Mouse (Mus musculus) midbrain, embryonic 14.5 days (tissue): ENCODE measurements around the gene Erg. TPM values are rescaled to one million over a fixed set of nuclear protein-coding genes. Genes with fewer than 3 reads are reported as not detected.
A peak's percentile ranks its signal among the peaks of the same experiment; 100 is the strongest.

ENCODE experiments used
- ATAC-seq: fragments of 200-750 bp; cut with Nextera tagmentation; 2 replicates; pipeline ENCODE4 v1.8.0; 2017; ENCODE audit warnings: moderate number of reproducible peaks, moderate library complexity; ENCODE audit not compliant: low FRiP score, low TSS enrichment
- DNase-seq: peaks from one replicate; pipeline ENCODE4 v3.0.0-alpha.2; 2015
- H3K27ac ChIP-seq: fragments of 300-500 bp; sonication (generic); replicated peaks from 2 replicates; pipeline ENCODE4 v1.5.1; 2014; ENCODE audit warnings: mild to moderate bottlenecking, low read depth, low read length, moderate library complexity
- H3K27me3 ChIP-seq: fragments of 300-500 bp; sonication (generic); 2 replicates; pipeline ENCODE4 v1.6.1; 2014; ENCODE audit warnings: low read length, control low read depth, mixed read lengths; ENCODE audit not compliant: control insufficient read depth, insufficient read depth
- H3K36me3 ChIP-seq: fragments of 300-500 bp; sonication (generic); 2 replicates; pipeline ENCODE4 v1.6.1; 2014; ENCODE audit warnings: low read length, control low read depth; ENCODE audit not compliant: control insufficient read depth, insufficient read depth
- H3K4me1 ChIP-seq: fragments of 300-500 bp; sonication (generic); 2 replicates; pipeline ENCODE4 v1.6.1; 2014; ENCODE audit warnings: mild to moderate bottlenecking, antibody characterized with exemption, low read length, control low read depth; ENCODE audit not compliant: control insufficient read depth, insufficient read depth
- H3K4me2 ChIP-seq: fragments of 300-500 bp; sonication (generic); 2 replicates; pipeline ENCODE4 v1.6.1; 2014; ENCODE audit warnings: mild to moderate bottlenecking, low read length, moderate library complexity
- H3K4me3 ChIP-seq: fragments of 300-500 bp; sonication (generic); replicated peaks from 2 replicates; pipeline ENCODE4 v1.5.1; 2014; ENCODE audit warnings: low read depth, low read length
- H3K9ac ChIP-seq: fragments of 300-500 bp; sonication (generic); replicated peaks from 2 replicates; pipeline ENCODE4 v1.6.1; 2014; ENCODE audit warnings: mild to moderate bottlenecking, low read length, moderate library complexity
- H3K9me3 ChIP-seq: fragments of 300-500 bp; sonication (generic); 2 replicates; pipeline ENCODE4 v1.6.1; 2016; ENCODE audit warnings: low read length, control low read depth, mixed read lengths; ENCODE audit not compliant: control insufficient read depth
- WGBS: fragments of 180-500 bp; shearing (Covaris S2); extraction: QIAGEN DNeasy Blood & Tissue Kit; methylation state at CpG from one replicate; pipeline ENCODE4 v1.1.7; 2014; 5-methylcytosine and 5-hydroxymethylcytosine counted together
- polyA plus RNA-seq: library from polyadenylated mRNA; unstranded; fragments of >200 nt; fragmentation: Nextera tagmentation; extraction: Ambion mirVana; gene quantifications from 2 replicates; pipeline ENCODE4 v1.2.1, GENCODE M21; 2014

The Erg gene
- polyA plus RNA-seq, 1 experiment from 2014 or later, result 1.3 TPM

GRCm38 (mm10) chr16:95371713-95372112 lies 214.7 kb downstream of the Erg start:
- no peaks in the 10 kb centered on the region for H3K9me3 ChIP-seq
- no peak overlapping the region for H3K9ac ChIP-seq
- no peak overlapping the region for H3K27ac ChIP-seq
- 54% methylated on average over 4 of the region's 4 CpGs for WGBS
- no peaks in the 10 kb centered on the region for H3K27me3 ChIP-seq
- H3K4me1 ChIP-seq, result no peaks in the 10 kb centered on the region
- H3K4me2 ChIP-seq, result no peak overlapping the region
- H3K4me3 ChIP-seq, result no peak overlapping the region
- H3K36me3 ChIP-seq, result no peaks in the 10 kb centered on the region
- no peak for ATAC-seq
- no peak for DNase-seq

GRCm38 (mm10) chr16:95366989-95367765 lies 219.2 kb downstream of the Erg start:
- Histone ChIP-seq H3K4me1 (no peaks in the 10 kb centered on the region), H3K9ac (no peak overlapping the region), H3K36me3 (no peaks in the 10 kb centered on the region), H3K4me2 (no peak overlapping the region), H3K27me3 (no peaks in the 10 kb centered on the region), H3K4me3 (no peak overlapping the region), H3K9me3 (no peaks in the 10 kb centered on the region), H3K27ac (no peak overlapping the region)
- WGBS, result 79% methylated on average over 19 of the region's 19 CpGs
- ATAC-seq, result no peak
- no peak for DNase-seq

GRCm38 (mm10) chr16:95365214-95365613 lies 221.2 kb downstream of the Erg start:
- Histone ChIP-seq H3K4me1 (no peaks in the 10 kb centered on the region), H3K4me2 (no peak overlapping the region), H3K36me3 (no peaks in the 10 kb centered on the region), H3K27me3 (no peaks in the 10 kb centered on the region), H3K9me3 (no peaks in the 10 kb centered on the region), H3K9ac (no peak overlapping the region), H3K4me3 (no peak overlapping the region), H3K27ac (no peak overlapping the region)
- WGBS, result 87% methylated on average over 5 of the region's 5 CpGs
- DNase-seq (no peak), ATAC-seq (no peak)

GRCm38 (mm10) chr16:95363632-95364465 lies 222.5 kb downstream of the Erg start:
- H3K27ac ChIP-seq, result no peak overlapping the region
- no peaks in the 10 kb centered on the region for H3K9me3 ChIP-seq
- no peak overlapping the region for H3K9ac ChIP-seq
- no peaks in the 10 kb centered on the region for H3K4me1 ChIP-seq
- H3K4me2 ChIP-seq, result no peak overlapping the region
- no peaks in the 10 kb centered on the region for H3K27me3 ChIP-seq
- no peak for ATAC-seq
- no peak overlapping the region for H3K4me3 ChIP-seq
- 75% methylated on average over 18 of the region's 18 CpGs for WGBS
- no peaks in the 10 kb centered on the region for H3K36me3 ChIP-seq
- DNase-seq, result peak; percentile 25

- no peak for DNase-seq
- Histone ChIP-seq H3K27ac (no peak overlapping the region), H3K36me3 (no peaks in the 10 kb centered on the region), H3K9ac (no peak overlapping the region), H3K4me1 (no peaks in the 10 kb centered on the region), H3K4me3 (no peak overlapping the region), H3K9me3 (no peaks in the 10 kb centered on the region), H3K27me3 (no peaks in the 10 kb centered on the region), H3K4me2 (no peak overlapping the region)
- 93% methylated on average over 7 of the region's 7 CpGs for WGBS
- ATAC-seq, result no peak
Observed at GRCm38 (mm10) chr16:95361950-95362349, 224.4 kb downstream of the Erg start.

- DNase-seq (no peak), ATAC-seq (no peak)
- H3K9ac ChIP-seq, result no peak overlapping the region
Observed at GRCm38 (mm10) chr16:95360940-95361489, 225.4 kb downstream of the Erg start.

GRCm38 (mm10) chr16:95360214-95360850 lies 226.1 kb downstream of the Erg start:
- Histone ChIP-seq H3K4me2 (no peak overlapping the region), H3K9me3 (no peaks in the 10 kb centered on the region), H3K27ac (no peak overlapping the region), H3K9ac (no peak overlapping the region), H3K27me3 (no peaks in the 10 kb centered on the region), H3K36me3 (no peaks in the 10 kb centered on the region), H3K4me3 (no peak overlapping the region), H3K4me1 (no peaks in the 10 kb centered on the region)
- ATAC-seq (no peak), DNase-seq (no peak)
- WGBS, result 87% methylated on average over 8 of the region's 8 CpGs

More at GRCm38 (mm10) chr16:95360940-95361489, 225.4 kb downstream of the Erg start:
- H3K4me1 ChIP-seq, result no peaks in the 10 kb centered on the region
- no peak overlapping the region for H3K4me3 ChIP-seq
- no peak overlapping the region for H3K4me2 ChIP-seq
- no peaks in the 10 kb centered on the region for H3K9me3 ChIP-seq
- no peaks in the 10 kb centered on the region for H3K27me3 ChIP-seq
- 94% methylated on average over 18 of the region's 18 CpGs for WGBS
- H3K27ac ChIP-seq, result no peak overlapping the region
- H3K36me3 ChIP-seq, result no peaks in the 10 kb centered on the region
